Mouse (Mus musculus): Measurements from ENCODE around the gene Tmem219. TPM values are rescaled to one million over a fixed set of nuclear protein-coding genes. Genes with fewer than 3 reads are reported as not detected.

Gene Tmem219
- polyA plus RNA-seq, 1 experiment from 2014 or later, result 32.2 TPM

DNA sequence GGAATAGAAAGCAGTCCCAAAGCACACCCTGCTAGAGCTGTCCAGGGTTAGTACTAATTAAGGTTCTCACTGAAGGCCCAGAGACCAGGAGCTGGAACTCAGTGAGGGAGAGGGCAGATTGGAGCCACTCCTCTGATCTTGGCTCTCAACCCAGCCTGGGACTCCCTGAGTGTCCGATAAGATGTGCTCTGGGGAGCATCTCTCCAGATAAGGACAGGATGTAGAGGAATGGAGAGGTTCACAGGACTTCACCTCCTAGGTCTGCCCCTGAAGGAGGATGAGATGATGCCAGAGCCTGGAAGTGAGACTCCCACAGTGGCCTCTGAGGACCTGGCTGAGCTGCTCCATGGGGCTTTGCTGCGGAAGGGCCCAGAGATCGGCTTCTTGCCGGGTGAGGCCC, 29.0 kb upstream of the Tmem219 start:
- H3K4me1 ChIP-seq (ENCODE audit: control insufficient read depth, insufficient read depth, low read length), result peaks cover 22% of the 10 kb centered on the region
- no peak for ATAC-seq (ENCODE audit: low read depth)
- peak overlapping the region; percentile 74 for H3K9ac ChIP-seq (replicated peaks; ENCODE audit: low read depth, low read length)

GRCm38 (mm10) chr7:126950647-126951615, 28.2 kb upstream of the Tmem219 start:
- H3K4me3 ChIP-seq (ENCODE audit: low read depth, low read length), result peak overlapping the region; percentile 48
- H3K9me3 ChIP-seq (ENCODE audit: control insufficient read depth, low read length), result no peaks in the 10 kb centered on the region
- WGBS, result 4% methylated on average over 26 of the region's 26 CpGs
- H3K27ac ChIP-seq (ENCODE audit: low read depth, low read length), result peak overlapping the region; percentile 87
- H3K4me1 ChIP-seq (ENCODE audit: control insufficient read depth, insufficient read depth, low read length), result peaks cover 22% of the 10 kb centered on the region
- H3K4me2 ChIP-seq (ENCODE audit: low read depth, low read length), result peak overlapping the region; percentile 87
- H3K27me3 ChIP-seq (ENCODE audit: control insufficient read depth, insufficient read depth, low read length), result no peaks in the 10 kb centered on the region
- peaks cover 14% of the 10 kb centered on the region; the same call in 1 of the 2 replicates for H3K36me3 ChIP-seq (ENCODE audit: control insufficient read depth, insufficient read depth, low read length)
- peak overlapping the region; percentile 74 for H3K9ac ChIP-seq (replicated peaks; ENCODE audit: low read depth, low read length)
- no peak for ATAC-seq (ENCODE audit: low read depth)

More for the DNA sequence above, 29.0 kb upstream of the Tmem219 start:
- peak overlapping the region; percentile 87 for H3K27ac ChIP-seq (ENCODE audit: low read depth, low read length)
- H3K9me3 ChIP-seq (ENCODE audit: control insufficient read depth, low read length), result no peaks in the 10 kb centered on the region
- 14% methylated on average over 4 of the region's 4 CpGs for WGBS
- peaks cover 17% of the 10 kb centered on the region; the same call in 1 of the 2 replicates for H3K36me3 ChIP-seq (ENCODE audit: control insufficient read depth, insufficient read depth, low read length)
- H3K4me3 ChIP-seq (ENCODE audit: low read depth, low read length), result peak overlapping the region; percentile 48
- H3K27me3 ChIP-seq (ENCODE audit: control insufficient read depth, insufficient read depth, low read length), result no peaks in the 10 kb centered on the region
- H3K4me2 ChIP-seq (ENCODE audit: low read depth, low read length), result peak overlapping the region; percentile 87

GRCm38 (mm10) chr7:126949793-126950646, 27.3 kb upstream of the Tmem219 start, which contains the start of gene Sez6l2:
Gene Sez6l2 (plus strand): TSS chr7:126950563.
- Histone ChIP-seq H3K9ac (replicated peaks; ENCODE audit: low read depth, low read length) (peak within 1 kb of the TSS; percentile 74), H3K36me3 (ENCODE audit: control insufficient read depth, insufficient read depth, low read length) (peaks cover 8% of the 10 kb centered on the region; the same call in 1 of the 2 replicates), H3K9me3 (ENCODE audit: control insufficient read depth, low read length) (no peaks in the 10 kb centered on the region), H3K4me1 (ENCODE audit: control insufficient read depth, insufficient read depth, low read length) (peaks cover 22% of the 10 kb centered on the region), H3K27ac (ENCODE audit: low read depth, low read length) (peak within 1 kb of the TSS; percentile 87), H3K27me3 (ENCODE audit: control insufficient read depth, insufficient read depth, low read length) (no peaks in the 10 kb centered on the region), H3K4me2 (ENCODE audit: low read depth, low read length) (peak within 1 kb of the TSS; percentile 87), H3K4me3 (ENCODE audit: low read depth, low read length) (peak within 1 kb of the TSS; percentile 48)
- peak; percentile 87 for ATAC-seq (ENCODE audit: low read depth)
- under 1% methylated on average over 42 of the region's 42 CpGs for WGBS

GRCm38 (mm10) chr7:126949403-126949792, 26.7 kb upstream of the Tmem219 start, which contains the start of gene Asphd1:
Gene Asphd1 (minus strand): TSS chr7:126949582.
- H3K36me3 ChIP-seq (ENCODE audit: control insufficient read depth, insufficient read depth, low read length), result peaks cover 5% of the 10 kb centered on the region; the same call in 1 of the 2 replicates
- no peaks in the 10 kb centered on the region for H3K27me3 ChIP-seq (ENCODE audit: control insufficient read depth, insufficient read depth, low read length)
- H3K27ac ChIP-seq (ENCODE audit: low read depth, low read length), result peak within 1 kb of the TSS; percentile 87
- WGBS, result under 1% methylated on average over 21 of the region's 21 CpGs
- peak within 1 kb of the TSS; percentile 87 for H3K4me2 ChIP-seq (ENCODE audit: low read depth, low read length)
- no peaks in the 10 kb centered on the region for H3K9me3 ChIP-seq (ENCODE audit: control insufficient read depth, low read length)
- peak within 1 kb of the TSS; percentile 74 for H3K9ac ChIP-seq (replicated peaks; ENCODE audit: low read depth, low read length)
- peaks cover 22% of the 10 kb centered on the region for H3K4me1 ChIP-seq (ENCODE audit: control insufficient read depth, insufficient read depth, low read length)
- peak; percentile 55 for ATAC-seq (ENCODE audit: low read depth)
- peak within 1 kb of the TSS; percentile 48 for H3K4me3 ChIP-seq (ENCODE audit: low read depth, low read length)

DNA sequence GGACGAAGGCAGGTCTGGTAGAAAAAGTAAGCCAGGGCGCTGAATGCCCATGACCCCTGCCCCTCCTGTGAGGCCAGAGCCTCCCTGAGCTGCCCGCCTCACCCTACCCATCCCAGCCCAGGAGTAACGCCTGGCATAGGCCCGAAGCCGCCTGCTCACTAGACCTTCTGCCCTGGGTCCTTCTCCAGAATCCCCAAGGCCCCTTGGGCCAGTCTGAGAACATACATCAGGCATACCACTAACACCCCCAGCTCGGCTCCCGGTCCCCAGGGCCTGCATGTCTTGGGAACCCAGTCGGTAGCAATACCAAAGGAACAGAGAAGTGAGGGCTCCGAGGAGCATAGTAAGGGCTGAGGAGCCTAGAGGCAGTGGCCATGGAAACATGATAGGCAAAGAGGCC, 25.9 kb upstream of the Tmem219 start:
- Histone ChIP-seq H3K9ac (replicated peaks; ENCODE audit: low read depth, low read length) (peak overlapping the region; percentile 74), H3K4me3 (ENCODE audit: low read depth, low read length) (peak overlapping the region; percentile 48), H3K27me3 (ENCODE audit: control insufficient read depth, insufficient read depth, low read length) (no peaks in the 10 kb centered on the region), H3K4me2 (ENCODE audit: low read depth, low read length) (peak overlapping the region; percentile 87), H3K9me3 (ENCODE audit: control insufficient read depth, low read length) (no peaks in the 10 kb centered on the region), H3K4me1 (ENCODE audit: control insufficient read depth, insufficient read depth, low read length) (peaks cover 22% of the 10 kb centered on the region), H3K27ac (ENCODE audit: low read depth, low read length) (peak overlapping the region; percentile 87), H3K36me3 (ENCODE audit: control insufficient read depth, insufficient read depth, low read length) (no peaks in the 10 kb centered on the region)
- ATAC-seq (ENCODE audit: low read depth), result no peak
- WGBS, result 75% methylated on average over 10 of the region's 10 CpGs

- Histone ChIP-seq H3K9ac (replicated peaks; ENCODE audit: low read depth, low read length) (no peak overlapping the region), H3K27me3 (ENCODE audit: control insufficient read depth, insufficient read depth, low read length) (no peaks in the 10 kb centered on the region), H3K4me3 (ENCODE audit: low read depth, low read length) (no peak overlapping the region), H3K9me3 (ENCODE audit: control insufficient read depth, low read length) (no peaks in the 10 kb centered on the region), H3K36me3 (ENCODE audit: control insufficient read depth, insufficient read depth, low read length) (peaks cover 8% of the 10 kb centered on the region; the same call in 1 of the 2 replicates), H3K4me1 (ENCODE audit: control insufficient read depth, insufficient read depth, low read length) (peaks cover 10% of the 10 kb centered on the region; the same call in 1 of the 2 replicates), H3K27ac (ENCODE audit: low read depth, low read length) (no peak overlapping the region), H3K4me2 (ENCODE audit: low read depth, low read length) (no peak overlapping the region)
- ATAC-seq (ENCODE audit: low read depth), result no peak
- 51% methylated on average over 3 of the region's 3 CpGs for WGBS
These were observed 23.8 kb upstream of the Tmem219 start for GRCm38 (mm10) chr7:126946530-126946929.

GRCm38 (mm10) chr7:126941801-126942200, 19.1 kb upstream of the Tmem219 start:
- no peaks in the 10 kb centered on the region for H3K27me3 ChIP-seq (ENCODE audit: control insufficient read depth, insufficient read depth, low read length)
- H3K4me2 ChIP-seq (ENCODE audit: low read depth, low read length), result no peak overlapping the region
- no peak for ATAC-seq (ENCODE audit: low read depth)
- H3K9ac ChIP-seq (replicated peaks; ENCODE audit: low read depth, low read length), result no peak overlapping the region
- 60% methylated on average over 5 of the region's 5 CpGs for whole genome bisulfite sequencing
- H3K36me3 ChIP-seq (ENCODE audit: control insufficient read depth, insufficient read depth, low read length), result peaks cover 8% of the 10 kb centered on the region; the same call in 1 of the 2 replicates
- no peak overlapping the region for H3K27ac ChIP-seq (ENCODE audit: low read depth, low read length)
- no peaks in the 10 kb centered on the region for H3K4me1 ChIP-seq (ENCODE audit: control insufficient read depth, insufficient read depth, low read length)
- H3K4me3 ChIP-seq (ENCODE audit: low read depth, low read length), result no peak overlapping the region
- H3K9me3 ChIP-seq (ENCODE audit: control insufficient read depth, low read length), result no peaks in the 10 kb centered on the region

DNA sequence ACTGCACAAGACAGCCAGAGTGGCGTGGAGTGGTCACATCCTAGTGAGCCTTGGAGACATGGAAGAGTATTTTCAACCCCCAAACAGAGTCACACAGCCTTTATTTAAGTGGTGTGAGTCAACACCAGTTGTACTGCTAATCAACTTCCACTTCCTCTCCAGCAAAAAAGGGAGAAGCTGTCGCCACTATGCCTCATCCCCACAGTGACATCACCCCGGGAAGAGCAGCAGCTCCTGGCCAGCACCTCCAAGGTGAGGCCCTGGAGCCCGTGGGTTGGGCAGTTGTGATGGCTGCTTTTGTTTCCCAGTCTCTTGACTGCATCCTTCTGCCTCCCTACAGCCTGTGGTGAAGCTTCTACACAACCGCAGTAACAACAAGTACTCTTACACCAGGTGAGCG, 18.5 kb upstream of the Tmem219 start:
- ATAC-seq (ENCODE audit: low read depth), result no peak
- Histone ChIP-seq H3K27ac (ENCODE audit: low read depth, low read length) (no peak overlapping the region), H3K9ac (replicated peaks; ENCODE audit: low read depth, low read length) (no peak overlapping the region), H3K4me2 (ENCODE audit: low read depth, low read length) (no peak overlapping the region), H3K4me3 (ENCODE audit: low read depth, low read length) (no peak overlapping the region), H3K36me3 (ENCODE audit: control insufficient read depth, insufficient read depth, low read length) (peaks cover 8% of the 10 kb centered on the region), H3K27me3 (ENCODE audit: control insufficient read depth, insufficient read depth, low read length) (no peaks in the 10 kb centered on the region), H3K4me1 (ENCODE audit: control insufficient read depth, insufficient read depth, low read length) (no peaks in the 10 kb centered on the region), H3K9me3 (ENCODE audit: control insufficient read depth, low read length) (no peaks in the 10 kb centered on the region)
- WGBS, result 41% methylated on average over 6 of the region's 6 CpGs

All from neural tube, embryonic 14.5 days (tissue).